In the genomic region with DNA sequence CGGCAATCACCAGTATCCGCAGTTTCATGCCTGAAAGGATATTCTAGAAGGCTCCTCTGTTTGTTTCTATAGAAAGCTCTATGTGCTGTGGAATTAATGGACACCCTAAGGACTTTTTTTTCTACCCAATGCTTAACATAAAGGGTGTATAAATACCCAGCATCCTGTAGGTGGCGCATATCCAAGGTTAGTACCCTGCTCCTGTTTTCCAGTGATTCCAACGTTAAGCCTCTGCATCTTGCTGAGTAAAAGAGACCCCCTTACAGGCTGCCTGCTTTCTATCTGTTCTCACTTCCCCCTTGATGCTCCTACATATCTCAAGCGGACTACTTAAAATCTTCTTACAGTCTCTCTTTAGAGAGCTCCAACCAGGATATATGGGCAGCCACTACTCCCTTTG, we compare ENCODE assay signal across 8 mouse cellular contexts.
DNase-seq lines count a peak whose midpoint lies in the region; ATAC-seq lines count a peak whose summit lies in the region.

No protein-coding gene starts in this region.

- no peaks in the 10 kb centered on the region for H3K9me3 ChIP-seq in forebrain, embryonic 15.5 days
- no peaks in the 10 kb centered on the region for H3K9me3 ChIP-seq in midbrain, embryonic 12.5 days

- no peaks in the 10 kb centered on the region for H3K36me3 ChIP-seq in forebrain, embryonic 15.5 days
- H3K36me3 ChIP-seq in midbrain, embryonic 12.5 days: no peaks in the 10 kb centered on the region

- H3K27ac ChIP-seq in forebrain, embryonic 15.5 days (replicated peaks): 0 out of 2 replicates have a peak overlapping the region, but pooled peaks have one; percentile 35
- 0 out of 2 replicates have a peak overlapping the region, but pooled peaks have one; percentile 30 for H3K27ac ChIP-seq in midbrain, embryonic 12.5 days (replicated peaks)

- no peak overlapping the region for H3K9ac ChIP-seq in forebrain, embryonic 15.5 days (replicated peaks)
- H3K9ac ChIP-seq in midbrain, embryonic 12.5 days (replicated peaks): no peak overlapping the region

- H3K4me3 ChIP-seq in forebrain, embryonic 15.5 days: no peak overlapping the region
- no peak overlapping the region for H3K4me3 ChIP-seq in midbrain, embryonic 12.5 days

- no peak overlapping the region for H3K4me2 ChIP-seq in forebrain, embryonic 15.5 days (replicated peaks)
- no peak overlapping the region for H3K4me2 ChIP-seq in midbrain, embryonic 12.5 days (replicated peaks)

- peak; percentile 44 to 48 for DNase-seq in cerebellum, postnatal 14 days
- DNase-seq in cerebellum, adult 11-12 months: no peak
- DNase-seq in R1 (ENCODE audit: low read depth, low spot score): peak; percentile 61
- no peak for DNase-seq in thymus, postnatal 25 days
- no peak for DNase-seq in thymus, postnatal 14 days
- DNase-seq in urinary bladder, adult 18-20 months (ENCODE audit: low spot score in 2 of 2): no peak

- 15% methylated on average over 5 of the region's 5 CpGs for WGBS in forebrain, embryonic 15.5 days
- WGBS in midbrain, embryonic 12.5 days: 32% methylated on average over 5 of the region's 5 CpGs

- ATAC-seq in forebrain, embryonic 15.5 days (replicated peaks): no peak
- ATAC-seq in midbrain, embryonic 12.5 days (ENCODE audit: low FRiP score, low read depth): peak; percentile 49; the same call in 1 of the 2 replicates

- H3K27me3 ChIP-seq in forebrain, embryonic 15.5 days: no peaks in the 10 kb centered on the region
- H3K27me3 ChIP-seq in midbrain, embryonic 12.5 days: no peaks in the 10 kb centered on the region

- H3K4me1 ChIP-seq in forebrain, embryonic 15.5 days: peaks cover 4% of the 10 kb centered on the region
- H3K4me1 ChIP-seq in midbrain, embryonic 12.5 days: no peaks in the 10 kb centered on the region

Comparison
In these comparisons a context has a peak if more than half of its experiments do, and no peak if none do; other contexts are left out.
1. DNase-seq: peak in cerebellum, postnatal 14 days (2 of 2) and R1 (single experiment); none in cerebellum, adult 11-12 months (single experiment), thymus, postnatal 25 days (single experiment), thymus, postnatal 14 days (single experiment) and urinary bladder, adult 18-20 months (0 of 2).